Mouse (Mus musculus): ENCODE data around the gene Pcca.

Pcca gene

DNA sequence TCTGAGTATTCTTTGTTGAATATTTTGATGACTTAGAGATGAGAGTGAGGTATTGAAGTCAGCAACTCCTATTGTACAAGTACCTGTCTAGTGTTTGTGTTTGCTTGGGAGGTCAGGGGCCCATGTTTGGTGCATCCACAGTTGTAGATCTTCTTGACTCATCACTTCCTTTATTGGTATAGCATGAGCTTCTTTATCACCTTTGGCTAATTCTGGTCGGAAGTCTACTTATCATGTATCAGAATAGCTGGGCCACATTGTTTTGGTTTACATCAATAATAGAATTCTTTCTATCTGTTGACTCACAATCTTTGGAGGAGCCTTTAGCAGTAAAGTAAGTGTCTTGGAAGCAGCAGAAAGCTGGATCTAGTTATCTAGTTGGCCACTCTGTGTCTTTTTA is 108.3 kb downstream of the Pcca start:
- DNase-seq (ENCODE audit: low spot score in 2 of 2): no peak

DNA sequence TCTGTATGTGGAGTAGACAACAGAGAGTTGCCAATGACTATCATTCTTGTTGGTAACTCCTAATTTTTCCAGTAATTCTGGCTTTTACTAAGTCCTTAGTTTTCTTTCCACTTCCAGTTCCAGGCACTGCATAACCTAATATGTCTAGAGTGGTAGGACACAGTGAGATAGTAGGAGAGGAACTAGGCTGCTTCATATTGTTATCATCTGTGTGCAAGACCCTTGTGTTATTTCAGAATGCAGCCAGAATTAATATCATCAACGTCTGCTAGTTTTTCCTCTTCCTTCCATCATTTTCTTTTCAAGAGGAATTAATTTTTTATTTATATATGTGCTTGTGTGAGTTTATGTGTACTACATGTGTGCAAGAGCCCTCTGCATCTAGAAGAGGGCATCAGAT is 114.1 kb downstream of the Pcca start:
- DNase-seq (ENCODE audit: low spot score in 2 of 2): no peak

DNA sequence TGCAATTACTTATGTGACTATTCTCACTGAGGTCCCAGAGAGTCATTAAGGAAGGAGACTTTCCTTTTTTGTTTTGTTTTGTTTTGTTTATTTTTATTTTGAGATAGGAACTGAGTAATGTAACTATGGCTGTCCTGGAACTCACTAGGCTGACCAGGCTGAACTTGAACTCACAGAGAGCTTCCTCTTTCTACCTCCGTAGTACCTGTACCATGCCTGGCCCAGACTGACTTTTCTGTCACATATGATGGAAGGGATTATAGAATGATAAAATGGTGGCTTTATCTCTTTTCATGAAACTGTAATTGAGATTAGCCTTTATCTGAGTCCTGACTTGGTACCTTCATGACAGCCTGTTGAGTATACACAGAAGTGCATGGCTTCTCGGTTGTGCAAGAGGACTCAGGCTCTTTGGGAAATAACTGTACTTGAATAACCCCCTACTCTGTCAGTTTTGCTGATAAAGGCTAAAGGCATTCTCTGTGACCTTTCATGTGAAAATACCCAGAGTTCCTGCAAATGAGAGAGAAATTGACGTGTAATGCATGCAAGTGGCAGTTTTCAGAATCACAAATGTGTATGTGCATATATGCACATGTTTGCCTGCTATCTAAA is 115.3 kb downstream of the Pcca start:
- DNase-seq (ENCODE audit: low spot score in 2 of 2): no peak

DNA sequence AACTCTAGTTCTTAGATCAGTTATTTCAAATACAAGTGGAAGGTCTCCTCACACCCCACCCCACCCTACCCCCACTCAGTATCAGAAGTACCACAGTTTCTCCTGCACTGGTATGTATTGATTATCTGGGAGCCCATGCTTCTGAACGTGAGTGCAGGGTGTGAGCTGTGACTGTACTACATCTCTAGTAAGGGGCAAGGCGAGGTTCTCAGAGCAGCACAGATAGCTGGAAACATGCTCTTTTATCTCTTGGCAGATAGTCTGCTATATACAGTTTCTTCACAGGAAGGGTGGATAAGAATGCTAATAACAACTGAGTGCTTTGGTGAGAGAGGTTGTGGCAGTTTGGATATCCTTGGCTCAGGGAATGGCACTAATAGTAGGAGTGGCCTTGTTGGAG is 117.6 kb downstream of the Pcca start:
- DNase-seq (ENCODE audit: low spot score in 2 of 2): no peak

DNA sequence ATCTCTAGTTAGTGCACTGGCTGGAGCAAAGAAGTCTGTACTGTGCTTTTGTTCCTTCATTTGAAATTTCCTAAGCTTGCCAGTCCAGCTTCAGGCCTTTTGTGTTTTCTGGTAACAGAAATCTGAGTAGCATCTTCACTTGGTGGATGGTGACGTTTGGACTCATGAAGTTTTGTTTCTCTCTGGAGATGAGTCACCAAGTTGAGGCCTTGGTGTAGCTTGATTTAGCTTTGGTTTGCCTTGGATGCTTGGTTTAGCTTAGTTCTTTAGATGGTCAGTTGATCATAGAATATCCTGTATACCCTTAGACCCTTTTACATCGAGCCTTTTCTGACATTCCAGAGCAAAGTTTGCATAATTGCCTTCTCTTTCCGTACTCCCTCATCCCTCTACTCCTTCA is 141.5 kb downstream of the Pcca start:
- no peak for DNase-seq (ENCODE audit: low spot score in 2 of 2)

DNA sequence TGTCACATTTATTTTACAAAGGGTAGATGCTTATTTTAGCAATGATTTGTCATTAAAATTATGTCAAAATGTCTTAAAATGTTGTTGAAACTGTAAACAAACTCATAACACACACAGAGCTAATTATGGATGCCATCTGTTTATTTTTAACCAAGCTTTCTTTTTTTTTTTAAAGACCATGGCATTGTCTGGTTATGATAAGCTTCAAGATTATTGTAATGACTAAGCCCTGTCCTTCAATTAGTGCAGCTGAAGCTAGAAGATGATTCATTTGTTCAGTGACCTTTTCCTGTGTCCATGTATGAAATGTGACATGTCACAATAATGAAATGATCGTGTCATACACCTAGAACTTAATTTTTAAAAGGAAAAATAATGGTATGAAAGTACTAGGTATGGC is 149.5 kb downstream of the Pcca start:
- DNase-seq (ENCODE audit: low spot score in 2 of 2): no peak

DNA sequence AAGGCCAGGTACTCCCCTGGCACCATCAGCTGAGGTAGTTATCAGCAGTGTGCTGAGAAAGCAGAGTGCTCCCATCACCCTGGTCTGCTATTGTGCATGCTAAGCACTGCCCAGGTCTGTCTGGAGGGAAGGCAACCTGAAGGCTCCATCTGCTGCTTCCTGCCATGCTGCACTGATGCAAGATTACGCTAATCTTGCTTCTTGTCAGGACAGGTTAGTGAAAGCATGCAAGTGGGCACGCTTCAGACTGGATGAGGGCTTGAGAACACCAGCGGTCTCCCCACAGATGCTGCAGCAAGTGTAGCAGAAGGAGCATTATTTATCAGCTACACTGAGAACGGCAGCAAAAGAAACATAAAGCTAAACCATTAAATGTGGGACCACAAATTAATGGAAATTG is 150.1 kb downstream of the Pcca start:
- DNase-seq (ENCODE audit: low spot score in 2 of 2): no peak

DNA sequence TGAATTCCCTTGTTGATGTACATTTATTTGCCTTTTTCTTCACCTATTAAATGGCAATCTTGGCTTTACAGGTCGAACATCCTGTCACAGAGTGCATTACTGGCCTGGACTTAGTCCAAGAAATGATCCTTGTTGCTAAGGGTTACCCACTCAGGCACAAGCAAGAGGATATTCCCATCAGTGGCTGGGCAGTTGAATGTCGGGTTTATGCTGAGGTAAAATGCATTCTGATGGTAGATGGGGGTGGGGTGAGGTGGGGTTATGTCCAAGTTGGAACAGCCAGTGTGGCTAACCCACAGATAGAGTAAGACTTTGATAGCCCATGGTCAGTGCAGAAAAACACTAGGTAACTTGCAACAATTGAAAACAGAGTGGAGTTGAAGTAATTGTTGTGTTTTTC is 150.7 kb downstream of the Pcca start:
- no peak for DNase-seq (ENCODE audit: low spot score in 2 of 2)

DNA sequence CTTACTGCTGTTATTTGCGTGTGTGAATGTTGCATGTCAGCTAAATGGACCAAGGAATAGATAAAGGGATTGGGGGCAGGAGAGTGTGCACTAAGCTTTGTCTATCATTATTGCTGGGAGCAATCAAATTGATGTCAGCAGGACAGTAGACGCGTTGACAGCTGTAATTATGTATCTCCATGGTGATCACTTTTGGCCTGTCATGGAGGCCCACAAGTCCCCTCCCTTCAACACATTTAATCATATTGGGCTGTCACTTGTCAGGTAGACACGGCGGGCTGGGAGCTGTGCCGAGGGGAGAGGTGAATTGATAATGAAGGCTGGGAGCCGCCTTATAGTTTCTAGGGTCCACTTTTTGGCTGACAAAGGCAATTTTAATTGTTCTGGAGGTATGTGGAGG is 153.3 kb downstream of the Pcca start:
- DNase-seq (ENCODE audit: low spot score in 2 of 2): no peak

DNA sequence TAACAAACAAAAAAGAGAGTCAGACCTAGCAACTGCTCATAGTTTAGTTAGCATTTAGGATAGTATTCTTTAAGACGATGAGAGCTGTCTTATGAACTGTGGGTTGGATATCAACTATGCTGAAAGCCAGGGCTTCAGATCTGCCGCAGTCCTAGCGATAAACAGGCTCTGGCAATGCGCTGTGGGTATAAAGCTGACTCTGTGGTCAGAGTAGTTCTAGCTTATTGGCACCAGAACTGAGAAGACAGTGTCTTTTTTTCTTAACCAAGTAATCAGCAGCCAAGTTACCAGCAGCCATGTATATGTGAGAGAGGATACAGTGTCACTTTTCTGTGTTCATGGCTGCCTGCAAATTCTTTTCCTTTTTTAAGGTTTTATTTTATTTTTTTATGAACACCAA is 154.3 kb downstream of the Pcca start:
- DNase-seq (ENCODE audit: low spot score in 2 of 2): no peak

DNA sequence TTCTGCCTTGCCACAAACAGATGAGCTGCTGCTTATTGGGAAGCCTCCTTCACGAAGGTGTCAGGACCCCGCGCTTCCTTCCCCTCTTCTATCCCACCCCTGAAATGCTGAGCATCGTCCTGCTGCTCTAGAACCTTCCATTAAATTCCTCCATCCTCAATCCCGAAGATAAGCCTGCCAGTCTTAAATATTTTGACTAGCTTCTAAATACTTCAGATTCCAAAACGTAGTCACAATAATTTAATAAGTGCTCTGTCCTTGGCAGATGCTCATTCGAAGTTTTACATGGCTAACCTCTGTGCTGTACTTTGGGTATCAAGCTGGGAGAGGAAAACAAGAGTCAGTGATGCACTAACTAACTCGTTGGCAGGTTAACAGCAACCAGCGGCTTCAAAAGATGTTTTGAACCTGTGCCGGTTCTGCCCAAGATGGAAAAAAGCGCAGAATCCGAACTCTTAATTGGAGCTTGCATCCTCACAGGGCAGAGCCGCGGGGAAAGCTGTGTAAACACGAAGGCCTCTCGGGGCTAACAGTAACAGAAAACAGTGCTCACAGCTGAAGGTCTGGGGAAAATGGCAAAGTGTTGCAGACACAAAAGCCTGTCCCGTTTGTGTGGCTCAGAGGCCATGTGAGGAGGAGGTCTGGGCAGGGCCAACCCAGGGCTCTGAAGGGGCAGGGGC is 155.2 kb downstream of the Pcca start:
- DNase-seq (ENCODE audit: low spot score in 2 of 2): peak in 1 of 2 experiments; percentile 12

DNA sequence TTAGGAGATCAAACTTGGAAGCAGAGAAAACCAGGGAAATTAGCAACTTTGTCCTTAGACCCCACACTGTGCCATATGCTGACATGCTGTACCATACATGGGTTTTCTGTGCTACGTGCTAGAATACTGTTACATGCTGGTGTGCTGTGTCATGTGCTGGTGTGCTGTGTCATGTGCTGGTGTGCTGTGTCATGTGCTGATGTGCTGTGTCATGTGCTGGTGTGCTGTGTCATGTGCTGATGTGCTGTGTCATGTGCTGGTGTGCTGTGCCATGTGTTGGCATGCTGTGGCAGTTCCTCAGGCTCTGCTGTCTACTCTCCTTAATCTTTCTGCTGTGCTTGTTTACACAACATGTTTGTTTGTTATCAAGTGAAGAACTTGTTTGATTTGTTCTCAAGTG is 157.4 kb downstream of the Pcca start:
- DNase-seq (ENCODE audit: low spot score in 2 of 2): no peak

DNA sequence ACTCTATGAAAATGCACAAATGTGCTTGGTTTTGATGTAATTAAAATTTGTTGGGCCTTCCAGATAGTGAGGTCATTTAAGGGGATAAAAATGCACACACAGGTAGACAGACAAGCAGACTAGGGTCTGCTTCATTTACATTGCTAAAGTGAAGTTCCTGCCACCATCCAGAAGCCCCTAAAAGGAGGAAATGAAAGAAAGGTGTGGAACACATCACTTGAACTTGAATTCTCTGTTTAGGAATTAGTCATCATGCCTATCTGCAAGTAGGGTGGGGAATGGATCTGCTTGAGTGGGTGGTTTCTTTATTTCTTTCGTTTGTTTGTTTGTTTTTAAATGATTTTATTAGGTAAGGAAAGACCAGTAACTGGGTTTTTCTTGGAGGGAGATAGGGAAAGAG is 166.2 kb downstream of the Pcca start:
- no peak for DNase-seq (ENCODE audit: low spot score in 2 of 2)

DNA sequence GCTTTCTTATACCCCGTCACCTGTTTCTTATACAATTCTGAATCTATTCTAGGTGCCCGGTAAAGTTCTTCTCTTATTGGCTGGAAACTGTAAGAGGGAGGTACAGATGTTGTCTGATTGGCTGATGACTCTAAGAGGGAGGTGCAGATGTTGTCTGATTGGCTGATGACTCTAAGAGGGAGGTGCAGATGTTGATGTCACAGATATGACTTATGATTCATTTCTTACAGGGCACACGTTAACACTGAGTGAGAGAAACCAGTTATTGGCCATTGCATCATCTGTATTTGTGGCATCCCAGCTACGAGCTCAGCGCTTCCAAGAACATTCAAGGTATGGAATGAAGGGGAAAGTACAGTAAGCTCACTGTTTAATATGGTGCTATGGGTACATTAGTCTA is 179.7 kb downstream of the Pcca start:
- no peak for DNase-seq (ENCODE audit: low spot score in 2 of 2)

DNA sequence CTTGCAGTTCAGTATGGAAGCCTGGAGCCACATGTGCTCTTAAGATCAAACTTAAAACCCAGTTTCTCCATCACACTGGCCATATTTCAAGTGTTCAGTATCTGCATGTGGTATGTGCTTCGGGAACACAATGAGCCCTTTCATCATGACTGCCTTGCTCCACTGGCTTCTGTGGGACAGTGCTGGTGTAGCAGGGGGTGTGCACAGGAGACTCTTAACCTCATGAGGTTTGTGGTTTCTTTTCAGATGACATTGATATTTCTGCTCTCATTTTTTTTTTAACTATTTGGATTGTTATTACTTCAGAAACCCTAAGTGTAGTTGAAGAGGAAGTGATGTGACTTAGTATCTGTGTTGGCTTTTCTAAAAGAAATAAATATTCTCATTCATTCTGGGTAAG is 180.8 kb downstream of the Pcca start:
- DNase-seq (ENCODE audit: low spot score in 2 of 2): no peak

DNA sequence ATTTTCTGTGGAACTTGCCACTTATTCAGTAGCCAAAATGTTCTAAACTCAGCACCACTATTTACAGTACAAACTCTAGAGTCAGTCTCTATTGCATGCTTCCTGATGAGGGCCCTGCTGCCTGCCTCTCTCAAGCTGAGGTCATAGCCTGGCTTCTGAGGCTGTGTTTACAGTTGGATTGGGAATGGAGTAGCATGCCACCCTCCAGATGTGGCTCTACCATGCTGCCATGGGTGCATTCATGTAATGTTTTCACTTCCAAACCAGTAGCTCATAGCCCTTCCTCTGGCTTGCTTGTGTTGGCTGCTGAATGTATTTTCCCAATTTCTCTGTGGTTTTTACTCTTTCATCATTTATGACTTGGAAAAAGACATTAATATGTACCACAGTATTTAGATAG is 181.9 kb downstream of the Pcca start:
- DNase-seq (ENCODE audit: low spot score in 2 of 2): no peak

DNA sequence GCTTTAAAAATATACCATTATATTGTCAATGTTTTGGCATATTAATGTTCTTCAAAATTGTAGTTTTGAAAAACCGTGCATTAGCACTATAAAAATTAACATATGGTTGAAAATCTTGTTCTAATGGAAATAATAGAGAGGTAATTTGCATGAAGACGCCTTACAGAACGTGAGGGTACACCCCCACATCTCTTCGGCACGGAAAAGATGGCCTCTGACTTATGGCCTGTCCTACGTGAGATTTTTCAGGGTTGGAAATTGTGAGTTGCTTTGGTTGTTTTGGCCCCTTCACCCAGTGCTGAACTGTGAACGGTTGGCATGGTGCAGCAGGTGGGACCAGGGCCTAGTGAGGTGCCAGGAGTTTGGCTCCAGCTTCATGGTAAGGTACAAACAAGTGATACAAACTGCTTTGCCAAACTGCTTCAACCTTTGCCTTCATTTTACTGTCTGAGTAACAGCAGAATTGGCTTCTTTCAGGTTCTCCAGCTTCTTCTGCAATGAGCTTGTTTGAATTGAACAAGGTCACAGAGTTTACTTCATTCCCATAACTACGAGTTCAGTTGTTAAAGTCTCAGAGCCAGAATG is 185.5 kb downstream of the Pcca start:
- DNase-seq (ENCODE audit: low spot score in 2 of 2): no peak

DNA sequence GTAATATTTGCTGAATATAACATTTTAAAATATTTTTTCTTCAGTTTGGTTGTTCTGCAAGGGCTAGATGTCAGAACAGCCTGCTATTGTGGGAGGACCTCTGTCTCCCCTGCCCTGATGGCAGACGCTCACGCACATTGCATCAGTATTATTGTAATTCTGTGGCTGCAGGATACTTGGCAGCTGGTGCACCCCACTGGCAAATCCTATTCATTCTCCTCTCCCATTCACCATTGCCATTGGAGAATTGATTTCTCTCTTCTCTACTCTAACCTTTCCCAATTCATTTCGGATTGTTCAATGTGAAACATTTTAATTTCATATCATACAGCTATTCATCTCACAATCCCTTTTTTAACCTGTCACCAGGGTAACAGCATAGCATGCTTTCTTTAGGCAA is 186.9 kb downstream of the Pcca start:
- DNase-seq (ENCODE audit: low spot score in 2 of 2): no peak

DNA sequence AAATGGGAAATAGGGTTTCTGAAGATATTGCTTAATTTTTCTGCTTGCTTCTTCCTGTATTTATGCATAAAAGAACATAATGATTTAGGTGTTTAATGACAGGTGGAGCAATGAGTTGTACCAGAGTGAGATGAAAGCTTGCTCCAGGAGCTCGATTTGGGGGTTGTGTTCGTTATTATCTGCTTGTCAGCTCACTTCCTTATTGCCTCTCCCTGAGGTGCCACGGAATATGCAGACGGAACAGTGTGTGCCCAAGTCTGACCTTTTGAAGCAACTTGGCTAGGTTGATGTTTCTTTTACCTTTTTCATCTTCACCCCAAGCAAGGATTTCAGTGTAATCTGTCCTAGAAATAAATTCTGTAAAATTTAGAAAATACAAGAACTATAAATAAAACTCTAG is 187.6 kb downstream of the Pcca start:
- no peak for DNase-seq (ENCODE audit: low spot score in 2 of 2)

DNA sequence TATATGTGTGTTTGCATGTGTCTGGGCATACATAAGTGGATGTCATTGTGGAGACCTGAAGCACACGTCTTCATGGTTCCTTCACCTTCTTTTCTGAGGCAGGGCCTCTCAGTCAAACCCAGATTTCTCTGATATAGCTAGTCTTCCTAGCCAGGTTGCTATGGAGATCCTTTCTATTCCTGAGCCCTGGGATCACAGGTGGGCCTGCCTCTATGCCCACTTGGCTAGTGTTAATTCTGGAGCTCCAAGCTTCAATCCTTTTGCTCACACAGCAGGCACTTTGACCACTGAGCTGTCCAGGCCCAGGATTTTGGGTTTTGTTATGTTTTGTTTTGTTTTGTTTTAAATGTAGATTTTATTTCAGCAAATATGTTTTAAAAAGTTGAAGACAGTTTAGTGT is 192.3 kb downstream of the Pcca start:
- no peak for DNase-seq (ENCODE audit: low spot score in 2 of 2)

DNA sequence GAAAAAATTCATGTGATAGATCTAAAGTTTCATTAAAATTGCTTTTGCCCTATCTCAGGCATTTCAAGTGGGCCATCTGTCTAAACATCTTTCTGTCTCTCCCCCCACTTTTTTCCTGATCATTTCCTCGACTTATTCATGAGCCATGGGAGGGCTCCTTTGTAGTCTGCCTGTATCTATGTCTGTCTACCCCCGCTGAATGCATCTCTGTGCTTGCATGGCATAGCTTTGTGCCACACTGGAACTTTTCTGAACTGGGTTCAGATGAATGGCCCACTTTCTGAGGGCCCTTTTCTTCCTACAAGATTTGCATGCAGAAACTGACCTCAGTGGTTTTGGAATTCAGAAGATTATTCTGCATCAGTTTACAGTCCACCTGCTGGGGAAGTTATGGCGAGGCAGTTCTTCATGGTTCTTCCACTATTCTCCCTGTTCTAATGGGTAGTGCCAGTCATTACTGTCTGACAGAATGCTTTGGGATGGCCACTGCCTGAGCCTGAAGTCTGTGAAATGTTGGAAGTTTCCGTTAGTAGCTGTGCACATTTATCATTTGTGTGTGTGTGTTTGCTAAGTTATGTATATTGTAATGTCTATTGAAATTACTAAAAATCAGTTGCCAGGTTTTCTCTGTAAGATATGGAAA is 195.4 kb downstream of the Pcca start:
- no peak for DNase-seq (ENCODE audit: low spot score in 2 of 2)

DNA sequence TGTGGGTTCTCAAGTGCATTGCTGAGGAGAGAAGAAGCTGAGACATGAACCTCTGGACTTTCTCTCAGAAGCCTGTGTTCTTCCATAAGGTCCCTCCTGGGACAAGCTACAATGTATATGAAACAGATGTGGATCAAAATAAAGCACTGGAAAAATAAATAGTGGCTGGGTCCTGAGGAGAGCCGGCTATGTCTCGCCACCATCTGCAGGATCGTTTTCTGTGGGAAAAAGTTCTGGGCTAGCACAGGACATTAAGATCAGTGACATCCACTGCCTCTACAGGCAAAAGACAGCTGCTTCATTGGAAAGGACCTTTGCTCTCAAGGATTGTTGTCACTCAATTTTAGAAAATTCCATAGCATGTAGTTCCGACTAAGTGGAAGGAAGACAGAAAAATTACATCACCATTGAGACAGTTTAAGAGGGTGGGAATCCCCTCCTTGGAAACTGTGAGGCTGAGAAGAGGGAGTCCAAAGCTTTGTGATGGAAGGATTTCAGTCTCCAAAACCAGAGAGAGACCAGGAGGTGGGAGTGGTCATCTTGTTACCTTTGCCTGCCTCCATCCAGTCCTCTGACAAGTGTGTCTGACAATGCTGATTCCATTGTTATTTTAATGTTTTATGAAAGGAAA is 196.9 kb downstream of the Pcca start:
- no peak for DNase-seq (ENCODE audit: low spot score in 2 of 2)

DNA sequence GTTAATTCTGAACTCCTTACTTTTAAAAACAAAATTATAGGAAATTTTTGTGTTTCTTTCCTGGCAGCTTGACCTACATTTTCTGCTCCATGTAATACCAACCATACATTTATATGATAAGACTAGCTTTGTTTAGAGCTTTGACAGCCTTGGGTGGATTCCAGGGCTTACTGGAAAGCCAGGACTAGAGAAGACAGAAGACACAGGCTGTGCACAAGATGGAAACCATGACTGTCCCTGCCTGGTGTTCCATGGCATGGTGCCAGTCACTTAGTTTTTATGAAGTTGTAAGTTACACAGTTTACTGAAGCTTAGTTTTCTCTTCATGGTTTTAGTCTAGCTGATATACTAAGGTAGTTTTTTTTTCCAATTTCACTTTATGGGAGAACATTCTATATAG is 202.7 kb downstream of the Pcca start:
- no peak for DNase-seq (ENCODE audit: low spot score in 2 of 2)

Measured in frontal cortex, postnatal 14 days (tissue).